Mouse (Mus musculus): ENCODE data around the gene Itga6.

Gene Itga6

DNA sequence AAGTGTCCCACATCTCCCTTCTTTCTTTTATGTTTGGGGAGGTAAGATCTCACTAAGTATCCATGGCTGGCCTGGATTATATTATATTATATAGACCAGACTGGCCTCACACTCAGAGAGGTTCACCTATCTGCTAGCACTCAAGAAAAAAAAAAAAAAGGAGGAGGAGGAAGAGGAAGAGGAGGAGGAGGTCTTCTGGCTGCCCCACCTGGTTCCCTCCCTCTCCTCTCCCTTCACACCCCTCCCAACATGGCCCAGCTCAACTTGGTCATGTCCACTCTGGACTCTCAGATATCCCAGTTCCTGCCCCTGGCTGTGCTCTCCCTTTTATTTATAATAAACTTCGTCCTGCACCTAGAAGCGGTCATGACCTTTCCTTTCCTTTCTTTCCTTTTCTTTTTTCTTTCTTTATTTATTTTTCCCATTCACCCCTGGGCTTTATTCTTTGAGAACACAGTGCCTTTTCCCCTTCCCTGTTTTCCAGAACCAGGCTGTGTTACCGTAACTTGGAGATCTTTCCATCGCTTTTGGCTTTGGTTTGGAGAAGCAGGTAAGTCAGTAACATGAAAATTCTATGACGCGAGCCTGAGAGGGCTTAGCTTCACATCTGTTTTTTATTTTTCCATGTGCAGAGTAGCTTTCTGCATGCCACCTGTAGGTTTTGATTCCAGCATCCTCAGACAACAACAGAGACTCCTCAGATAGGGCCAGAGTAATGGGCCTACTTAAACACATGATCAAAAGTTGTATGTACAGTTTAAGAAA is at the start of gene Itga6:
Gene Itga6 (plus strand): TSS at position 7 of the 765 bp plus-strand sequence.
- DNase-seq (ENCODE audit: low read depth, low spot score): no peak

DNA sequence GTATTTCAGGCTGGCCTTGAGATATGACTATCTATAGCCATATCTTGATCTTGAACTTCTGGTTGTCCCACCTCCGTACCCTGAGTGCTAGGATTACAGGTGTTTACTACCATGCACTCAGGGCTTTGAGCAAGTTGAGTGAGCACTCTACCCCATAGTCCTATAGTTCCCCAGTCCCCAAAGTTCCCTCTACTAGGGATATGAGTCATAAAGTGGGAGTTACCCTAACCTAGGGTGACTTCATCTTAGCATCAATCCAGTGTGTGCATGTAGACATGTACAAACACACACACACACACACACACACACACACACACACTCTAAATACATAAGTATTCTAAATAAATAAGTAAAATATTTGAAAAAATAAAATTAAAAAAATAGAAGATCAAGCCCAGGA is 48.6 kb upstream of the Itga6 start:
- DNase-seq (ENCODE audit: low read depth, low spot score): no peak

- no peak for DNase-seq (ENCODE audit: low read depth, low spot score)
Measured at GRCm38 (mm10) chr2:71697408-71698336, 47.7 kb upstream of the Itga6 start.

GRCm38 (mm10) chr2:71698366-71698765 is 47.0 kb upstream of the Itga6 start:
- DNase-seq (ENCODE audit: low read depth, low spot score): no peak

DNA sequence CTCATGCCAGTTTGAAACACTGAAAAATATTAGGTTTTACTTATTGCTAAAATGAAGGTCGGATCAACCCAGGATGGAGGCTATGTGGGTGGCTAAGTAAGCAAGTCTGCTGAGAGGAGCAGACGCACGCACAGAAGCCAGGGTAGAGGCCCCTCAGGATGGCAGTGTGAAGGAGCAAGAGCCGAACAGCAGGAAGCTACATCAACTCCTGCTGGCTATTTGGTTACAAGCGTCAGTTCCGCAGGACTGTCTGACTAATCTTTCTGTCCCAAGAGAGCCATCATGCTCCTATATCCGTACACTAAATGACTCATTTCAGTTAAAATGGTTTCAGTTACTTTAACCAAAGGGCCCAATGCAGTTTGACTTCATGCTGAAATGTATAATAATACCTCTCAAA is 46.5 kb upstream of the Itga6 start:
- no peak for DNase-seq (ENCODE audit: low read depth, low spot score)

DNA sequence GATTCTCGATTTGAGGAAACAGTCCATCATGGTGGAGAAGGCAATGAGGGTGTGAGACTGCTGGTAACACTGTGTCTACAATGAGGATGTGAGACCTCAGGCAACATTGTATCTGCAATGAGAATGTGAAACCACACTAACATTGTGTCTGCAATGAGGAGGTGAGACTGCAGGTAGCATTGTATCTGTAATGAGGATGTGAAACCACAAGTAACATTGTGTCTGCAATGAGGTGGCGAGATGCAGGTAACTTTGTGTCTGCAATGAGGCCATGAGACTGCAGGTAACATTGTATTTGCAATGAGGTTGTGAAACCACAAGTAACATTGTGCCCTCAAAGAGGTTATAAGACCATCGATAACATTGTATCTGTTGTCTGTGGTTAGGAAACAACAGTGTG is 44.1 kb upstream of the Itga6 start:
- DNase-seq (ENCODE audit: low read depth, low spot score): no peak

DNA sequence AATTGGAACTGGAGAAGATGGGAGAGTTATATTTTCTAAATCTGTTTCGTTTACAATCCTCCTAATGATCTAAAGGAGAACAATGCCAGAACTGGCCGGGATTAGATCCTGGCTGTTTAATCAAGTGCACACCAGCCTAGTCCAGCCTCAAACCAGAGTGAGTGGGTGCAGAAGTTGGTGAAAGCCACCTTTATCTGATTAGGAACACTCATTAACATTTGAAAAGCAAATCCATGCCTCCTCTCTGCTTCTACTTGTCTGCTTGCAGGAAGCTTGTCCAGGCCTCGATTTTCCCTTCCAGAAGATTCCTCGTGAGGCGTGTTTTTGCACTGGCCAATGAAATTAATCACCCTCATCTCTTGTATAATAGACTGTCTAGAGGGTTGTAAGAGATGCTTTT is 41.1 kb upstream of the Itga6 start:
- peak; percentile 93 for DNase-seq (ENCODE audit: low read depth, low spot score)

GRCm38 (mm10) chr2:71708886-71709285 is 36.5 kb upstream of the Itga6 start:
- no peak for DNase-seq (ENCODE audit: low read depth, low spot score)

DNA sequence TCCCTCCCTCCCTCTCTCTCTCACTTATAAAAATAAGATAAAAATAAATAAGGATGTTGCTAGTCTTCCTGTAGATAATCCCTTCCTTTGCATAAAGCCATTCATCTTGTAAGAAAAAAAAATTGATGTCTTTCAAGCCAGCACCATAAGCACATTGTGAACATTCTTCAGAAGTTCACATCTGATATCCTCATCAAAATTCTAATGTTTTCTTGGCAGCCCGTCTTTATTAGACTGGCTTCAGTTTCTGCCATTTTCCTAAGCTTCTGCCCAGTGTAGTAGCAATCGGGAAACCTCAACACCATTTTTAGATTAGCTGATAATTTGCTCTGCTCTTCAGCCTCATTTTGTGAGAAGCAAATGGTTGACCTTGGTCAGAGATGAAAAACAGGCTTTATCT is 33.8 kb upstream of the Itga6 start:
- DNase-seq (ENCODE audit: low read depth, low spot score): no peak

DNA sequence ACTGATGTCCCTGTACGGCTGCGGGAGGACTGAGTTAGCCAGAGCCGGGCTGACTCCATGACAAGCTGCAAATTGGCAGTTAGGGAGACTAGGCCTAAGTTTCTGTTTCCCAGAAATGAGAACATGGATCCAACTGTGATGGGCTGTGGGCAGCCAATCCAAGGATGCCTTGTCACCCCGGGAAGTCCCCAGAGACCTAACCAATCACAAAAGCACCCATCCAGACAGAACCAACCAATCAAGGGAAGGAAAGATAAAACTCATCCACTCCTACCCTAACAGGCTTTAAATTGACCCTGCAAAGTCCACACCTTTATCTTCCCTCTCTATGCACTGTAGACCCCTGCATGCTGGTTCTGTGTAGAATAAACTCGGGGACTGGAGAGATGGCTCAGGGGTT is 31.0 kb upstream of the Itga6 start:
- peak; percentile 57 for DNase-seq (ENCODE audit: low read depth, low spot score)

DNA sequence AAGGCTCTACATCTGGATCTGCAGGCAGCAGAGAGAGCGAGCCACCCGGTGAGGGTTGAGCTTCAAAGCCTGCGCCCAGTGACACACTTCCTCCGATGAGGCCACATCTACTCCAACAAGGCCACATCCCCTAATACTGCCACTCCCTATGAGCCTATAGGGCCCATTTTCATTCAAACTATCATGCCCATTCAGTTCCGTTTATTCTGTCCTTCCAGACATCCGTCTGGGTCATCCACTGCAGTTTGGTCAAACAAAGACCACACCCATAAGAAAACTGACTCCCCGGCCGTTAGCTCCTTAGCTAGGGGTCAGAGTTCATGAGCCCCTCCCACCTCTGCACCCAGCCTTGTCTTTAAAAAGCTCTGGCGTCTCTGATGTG is 26.4 kb upstream of the Itga6 start:
- DNase-seq (ENCODE audit: low read depth, low spot score): peak; percentile 97

DNA sequence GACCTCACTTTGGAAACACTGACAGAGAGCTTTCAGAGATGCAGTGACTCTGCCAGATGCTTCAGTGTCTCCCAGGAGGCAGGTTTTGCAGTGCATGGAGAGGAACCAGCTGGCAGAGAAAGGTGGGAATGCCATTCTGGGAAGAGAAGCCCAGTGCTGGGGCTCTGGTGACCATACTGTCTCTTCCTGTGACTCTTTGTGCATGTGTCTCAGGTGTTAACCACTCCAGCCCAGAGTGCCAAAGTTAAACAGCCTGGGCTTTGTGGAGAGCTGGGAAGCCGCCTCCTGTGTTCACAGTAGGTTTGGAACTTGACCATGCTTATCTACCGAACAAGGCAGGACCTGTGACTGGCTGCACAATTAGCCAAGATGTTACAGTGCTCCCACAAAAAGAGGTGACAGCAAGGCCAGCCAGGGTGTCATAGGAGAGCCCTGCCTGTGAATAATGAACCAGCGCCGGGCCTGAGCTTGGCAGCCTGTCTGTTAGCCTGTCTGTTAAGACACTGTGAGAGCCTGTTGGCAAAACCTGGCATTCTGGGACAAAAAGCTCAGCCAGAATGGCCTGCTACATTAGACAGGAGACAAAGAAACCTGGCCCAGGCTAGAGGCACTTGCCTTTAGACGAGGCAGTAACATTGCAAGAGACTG is 25.9 kb upstream of the Itga6 start:
- no peak for DNase-seq (ENCODE audit: low read depth, low spot score)

DNA sequence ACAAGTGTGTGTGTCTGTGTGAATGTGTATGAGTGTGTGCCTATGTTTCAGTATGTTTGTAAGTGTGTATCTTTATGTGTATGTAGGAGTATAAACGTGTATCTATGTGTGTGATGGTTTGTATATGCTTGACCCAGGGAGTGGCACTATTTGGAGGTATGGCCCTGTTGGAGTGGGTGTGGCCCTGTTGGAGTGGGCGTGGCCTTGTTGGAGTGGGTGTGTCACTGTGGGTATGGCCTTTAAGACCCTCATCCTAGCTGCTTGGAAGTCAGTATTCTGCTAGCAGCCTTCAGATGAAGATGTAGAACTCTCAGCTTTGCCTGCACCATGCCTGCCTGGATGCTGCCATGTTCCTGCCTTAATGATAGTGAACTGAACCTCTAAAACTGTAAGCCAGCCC is 24.9 kb upstream of the Itga6 start:
- DNase-seq (ENCODE audit: low read depth, low spot score): peak; percentile 62

DNA sequence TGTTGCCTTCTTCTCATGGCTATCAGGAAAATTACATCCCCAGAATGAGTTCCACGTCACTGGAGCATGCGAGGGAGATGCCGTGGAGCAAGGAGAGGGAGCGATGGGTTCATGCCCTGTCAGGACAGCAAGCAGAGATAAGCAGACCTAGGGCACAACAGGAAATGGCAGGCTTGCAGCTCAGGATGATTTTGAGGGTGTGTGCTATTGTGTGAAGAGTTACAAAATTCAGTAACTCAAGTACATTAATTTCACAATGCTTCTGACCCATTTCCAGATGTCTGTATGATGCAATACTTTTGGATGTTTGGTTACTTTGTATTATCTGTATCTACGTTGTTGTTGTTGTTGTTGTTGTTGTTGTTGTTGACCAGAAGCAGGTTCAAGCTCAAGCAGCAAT is 22.5 kb upstream of the Itga6 start:
- DNase-seq (ENCODE audit: low read depth, low spot score): no peak

- no peak for DNase-seq (ENCODE audit: low read depth, low spot score)
Measured at GRCm38 (mm10) chr2:71723623-71724022, 21.8 kb upstream of the Itga6 start.

- no peak for DNase-seq (ENCODE audit: low read depth, low spot score)
Measured at GRCm38 (mm10) chr2:71724028-71724427, 21.4 kb upstream of the Itga6 start.

DNA sequence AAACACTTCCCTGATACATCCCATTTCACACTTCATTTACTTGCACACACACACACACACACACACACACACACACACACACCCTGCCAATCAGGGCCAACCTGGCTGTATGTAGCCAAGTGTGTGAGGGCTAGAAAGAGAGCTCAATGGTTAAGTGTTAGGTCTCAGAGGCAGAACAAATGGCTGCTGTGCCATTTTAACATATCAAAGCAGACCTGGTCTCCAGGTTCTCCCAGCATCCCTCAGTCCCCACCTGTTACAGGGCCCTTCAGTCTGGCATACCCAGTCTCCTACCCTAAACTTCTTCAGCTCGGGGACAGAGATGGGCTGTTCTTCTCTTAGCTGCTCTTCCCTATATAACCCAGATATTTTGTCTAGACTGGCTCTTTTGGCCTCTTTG is 20.0 kb upstream of the Itga6 start:
- peak; percentile 66 for DNase-seq (ENCODE audit: low read depth, low spot score)

- no peak for DNase-seq (ENCODE audit: low read depth, low spot score)
Measured at GRCm38 (mm10) chr2:71726883-71727676, 18.3 kb upstream of the Itga6 start.

DNA sequence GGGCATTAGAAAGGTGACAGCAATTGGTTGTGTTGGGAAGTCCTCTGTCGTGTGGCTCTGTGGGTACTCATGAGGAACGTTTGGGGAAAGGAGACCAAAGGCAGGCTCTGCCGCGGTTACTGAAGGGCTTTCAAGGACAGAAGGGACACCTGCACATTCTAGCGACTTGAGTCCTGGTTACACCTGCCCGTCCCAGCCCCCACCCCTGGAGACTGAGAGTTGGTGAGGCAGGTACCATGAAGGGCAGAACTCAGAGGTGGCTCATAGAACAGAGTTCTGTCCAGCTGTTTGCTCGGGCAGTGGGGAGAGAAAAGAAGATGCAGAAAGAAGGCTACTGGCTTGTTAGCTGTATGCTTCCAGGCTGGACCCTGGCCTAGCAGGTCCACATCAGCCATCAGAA is 17.1 kb upstream of the Itga6 start:
- DNase-seq (ENCODE audit: low read depth, low spot score): no peak

- no peak for DNase-seq (ENCODE audit: low read depth, low spot score)
Measured at GRCm38 (mm10) chr2:71728796-71729195, 16.6 kb upstream of the Itga6 start.

All from ZHBTc4 (cell line).